Mouse (Mus musculus): ENCODE measurements around the gene Ankub1.

Gene Ankub1

GRCm38 (mm10) chr3:57691772-57692171 lies 827 bp downstream of the Ankub1 start:
- H3K9me3 ChIP-seq (ENCODE audit: low read length) = peaks cover 11% of the 10 kb centered on the region
- H3K4me1 ChIP-seq (replicated peaks; ENCODE audit: low read depth, low read length) = no peaks in the 10 kb centered on the region
- no peak for TF ChIP-seq POU5F1 (IDR thresholded peaks at IDR 0.05; ENCODE audit: borderline replicate concordance, low read length)

GRCm38 (mm10) chr3:57677786-57678185 lies 14.8 kb downstream of the Ankub1 start:
- H3K27me3 ChIP-seq (ENCODE audit: insufficient read depth, low read length) = no peaks in the 10 kb centered on the region
- TF ChIP-seq NANOG (IDR thresholded peaks at IDR 0.05; ENCODE audit: borderline replicate concordance, low read length) (no peak), POU5F1 (IDR thresholded peaks at IDR 0.05; ENCODE audit: borderline replicate concordance, low read length) (no peak), CTCF (conservative IDR thresholded peaks at IDR 0.05; ENCODE audit: low read length) (no peak)

More at GRCm38 (mm10) chr3:57691772-57692171, 827 bp downstream of the Ankub1 start:
- Histone ChIP-seq H3K36me3 (ENCODE audit: insufficient read depth, low read length) (no peaks in the 10 kb centered on the region), H3K27me3 (ENCODE audit: insufficient read depth, low read length) (no peaks in the 10 kb centered on the region), H3K4me3 (replicated peaks; ENCODE audit: low read length) (no peak overlapping the region)

GRCm38 (mm10) chr3:57674075-57674474 lies 18.5 kb downstream of the Ankub1 start:
- Histone ChIP-seq H3K9me3 (ENCODE audit: low read length) (peaks cover 7% of the 10 kb centered on the region), H3K27me3 (ENCODE audit: insufficient read depth, low read length) (no peaks in the 10 kb centered on the region), H3K4me3 (replicated peaks; ENCODE audit: low read length) (no peak overlapping the region), H3K36me3 (ENCODE audit: insufficient read depth, low read length) (no peaks in the 10 kb centered on the region), H3K4me1 (replicated peaks; ENCODE audit: low read depth, low read length) (no peaks in the 10 kb centered on the region)
- TF ChIP-seq NANOG (IDR thresholded peaks at IDR 0.05; ENCODE audit: borderline replicate concordance, low read length) (no peak), CTCF (conservative IDR thresholded peaks at IDR 0.05; ENCODE audit: low read length) (no peak), POU5F1 (IDR thresholded peaks at IDR 0.05; ENCODE audit: borderline replicate concordance, low read length) (no peak)

More at GRCm38 (mm10) chr3:57677786-57678185, 14.8 kb downstream of the Ankub1 start:
- no peaks in the 10 kb centered on the region for H3K36me3 ChIP-seq (ENCODE audit: insufficient read depth, low read length)
- peaks cover 13% of the 10 kb centered on the region for H3K9me3 ChIP-seq (ENCODE audit: low read length)
- no peaks in the 10 kb centered on the region for H3K4me1 ChIP-seq (replicated peaks; ENCODE audit: low read depth, low read length)
- H3K4me3 ChIP-seq (replicated peaks; ENCODE audit: low read length) = no peak overlapping the region

- H3K4me3 ChIP-seq (replicated peaks; ENCODE audit: low read length) = no peak overlapping the region
- no peaks in the 10 kb centered on the region for H3K27me3 ChIP-seq (ENCODE audit: insufficient read depth, low read length)
- no peaks in the 10 kb centered on the region for H3K4me1 ChIP-seq (replicated peaks; ENCODE audit: low read depth, low read length)
- TF ChIP-seq NANOG (IDR thresholded peaks at IDR 0.05; ENCODE audit: borderline replicate concordance, low read length) = no peak
- TF ChIP-seq POU5F1 (IDR thresholded peaks at IDR 0.05; ENCODE audit: borderline replicate concordance, low read length) = no peak
- TF ChIP-seq CTCF (conservative IDR thresholded peaks at IDR 0.05; ENCODE audit: low read length) = no peak
- peaks cover 2% of the 10 kb centered on the region for H3K9me3 ChIP-seq (ENCODE audit: low read length)
- no peaks in the 10 kb centered on the region for H3K36me3 ChIP-seq (ENCODE audit: insufficient read depth, low read length)
Observed at GRCm38 (mm10) chr3:57673586-57673985, 19.0 kb downstream of the Ankub1 start.

GRCm38 (mm10) chr3:57667054-57667723 lies 25.4 kb downstream of the Ankub1 start:
- Histone ChIP-seq H3K27me3 (ENCODE audit: insufficient read depth, low read length) (no peaks in the 10 kb centered on the region), H3K9me3 (ENCODE audit: low read length) (peaks cover 16% of the 10 kb centered on the region), H3K4me3 (replicated peaks; ENCODE audit: low read length) (no peak overlapping the region), H3K36me3 (ENCODE audit: insufficient read depth, low read length) (no peaks in the 10 kb centered on the region), H3K4me1 (replicated peaks; ENCODE audit: low read depth, low read length) (no peaks in the 10 kb centered on the region)
- TF ChIP-seq CTCF (conservative IDR thresholded peaks at IDR 0.05; ENCODE audit: low read length) (peak; percentile 66), POU5F1 (IDR thresholded peaks at IDR 0.05; ENCODE audit: borderline replicate concordance, low read length) (no peak)

GRCm38 (mm10) chr3:57665880-57666279 lies 26.7 kb downstream of the Ankub1 start:
- peaks cover 16% of the 10 kb centered on the region for H3K9me3 ChIP-seq (ENCODE audit: low read length)
- H3K36me3 ChIP-seq (ENCODE audit: insufficient read depth, low read length) = no peaks in the 10 kb centered on the region
- TF ChIP-seq POU5F1 (IDR thresholded peaks at IDR 0.05; ENCODE audit: borderline replicate concordance, low read length) = no peak
- no peak for TF ChIP-seq CTCF (conservative IDR thresholded peaks at IDR 0.05; ENCODE audit: low read length)
- TF ChIP-seq NANOG (IDR thresholded peaks at IDR 0.05; ENCODE audit: borderline replicate concordance, low read length) = no peak
- H3K4me1 ChIP-seq (replicated peaks; ENCODE audit: low read depth, low read length) = no peaks in the 10 kb centered on the region
- H3K27me3 ChIP-seq (ENCODE audit: insufficient read depth, low read length) = no peaks in the 10 kb centered on the region
- H3K4me3 ChIP-seq (replicated peaks; ENCODE audit: low read length) = no peak overlapping the region

- H3K4me1 ChIP-seq (replicated peaks; ENCODE audit: low read depth, low read length) = no peaks in the 10 kb centered on the region
- no peak overlapping the region for H3K4me3 ChIP-seq (replicated peaks; ENCODE audit: low read length)
- TF ChIP-seq CTCF (conservative IDR thresholded peaks at IDR 0.05; ENCODE audit: low read length) (no peak), POU5F1 (IDR thresholded peaks at IDR 0.05; ENCODE audit: borderline replicate concordance, low read length) (no peak), NANOG (IDR thresholded peaks at IDR 0.05; ENCODE audit: borderline replicate concordance, low read length) (no peak)
- H3K36me3 ChIP-seq (ENCODE audit: insufficient read depth, low read length) = no peaks in the 10 kb centered on the region
- peaks cover 16% of the 10 kb centered on the region for H3K9me3 ChIP-seq (ENCODE audit: low read length)
- H3K27me3 ChIP-seq (ENCODE audit: insufficient read depth, low read length) = no peaks in the 10 kb centered on the region
Observed at GRCm38 (mm10) chr3:57664682-57665081, 27.9 kb downstream of the Ankub1 start.

GRCm38 (mm10) chr3:57663731-57664130 lies 28.9 kb downstream of the Ankub1 start:
- no peaks in the 10 kb centered on the region for H3K36me3 ChIP-seq (ENCODE audit: insufficient read depth, low read length)
- TF ChIP-seq NANOG (IDR thresholded peaks at IDR 0.05; ENCODE audit: borderline replicate concordance, low read length) (no peak), POU5F1 (IDR thresholded peaks at IDR 0.05; ENCODE audit: borderline replicate concordance, low read length) (no peak), CTCF (conservative IDR thresholded peaks at IDR 0.05; ENCODE audit: low read length) (peak; percentile 46)
- no peaks in the 10 kb centered on the region for H3K27me3 ChIP-seq (ENCODE audit: insufficient read depth, low read length)
- H3K4me1 ChIP-seq (replicated peaks; ENCODE audit: low read depth, low read length) = no peaks in the 10 kb centered on the region
- H3K9me3 ChIP-seq (ENCODE audit: low read length) = peaks cover 16% of the 10 kb centered on the region
- H3K4me3 ChIP-seq (replicated peaks; ENCODE audit: low read length) = no peak overlapping the region

GRCm38 (mm10) chr3:57658608-57659007 lies 34.0 kb downstream of the Ankub1 start:
- Histone ChIP-seq H3K36me3 (ENCODE audit: insufficient read depth, low read length) (no peaks in the 10 kb centered on the region), H3K27me3 (ENCODE audit: insufficient read depth, low read length) (no peaks in the 10 kb centered on the region), H3K4me3 (replicated peaks; ENCODE audit: low read length) (no peak overlapping the region), H3K4me1 (replicated peaks; ENCODE audit: low read depth, low read length) (no peaks in the 10 kb centered on the region), H3K9me3 (ENCODE audit: low read length) (peaks cover 9% of the 10 kb centered on the region)
- TF ChIP-seq NANOG (IDR thresholded peaks at IDR 0.05; ENCODE audit: borderline replicate concordance, low read length) (no peak), CTCF (conservative IDR thresholded peaks at IDR 0.05; ENCODE audit: low read length) (no peak), POU5F1 (IDR thresholded peaks at IDR 0.05; ENCODE audit: borderline replicate concordance, low read length) (no peak)
